Mouse (Mus musculus) bone marrow, adult 2 months (tissue): ENCODE measurements around the gene Syt16.

Experiments
- CTCF ChIP-seq: fragments of 200-500 bp; IDR thresholded peaks from 2 replicates; pipeline ENCODE4 v1.5.1; 2011; ENCODE audit warnings: low read length, control low read depth; ENCODE audit not compliant: control insufficient read depth, insufficient read depth
- POLR2A ChIP-seq: fragments of 200-500 bp; IDR thresholded peaks from 2 replicates; pipeline ENCODE4 v1.6.1; 2011; ENCODE audit warnings: low read depth, mild to moderate bottlenecking, control low read depth, low read length, borderline replicate concordance; ENCODE audit not compliant: control insufficient read depth

GRCm38 (mm10) chr12:74282846-74283245 is 285.4 kb downstream of the Syt16 start:
- TF ChIP-seq POLR2A (no peak), CTCF (no peak)
